Mouse (Mus musculus) CH12.LX (cell line): Measurements from ENCODE around the gene Ppard.

Experiments
- CTCF ChIP-seq, 2 experiments: IDR thresholded peaks in 1 of 2; conservative IDR thresholded peaks in 1 of 2; 2 replicates each; pipeline ENCODE4 v1.5.1; 2011 to 2012; ENCODE audit warnings: low read depth in 2 of 2, low read length in 2 of 2, improper control_type of control experiment in 1 of 2, inconsistent platforms in 1 of 2, mild to moderate bottlenecking in 1 of 2, moderate library complexity in 1 of 2
- KAT2A ChIP-seq: IDR thresholded peaks from 2 replicates; pipeline ENCODE4 v1.6.1; 2012; ENCODE audit warnings: low read length, improper control_type of control experiment, inconsistent platforms; ENCODE audit not compliant: insufficient replicate concordance
- MAZ ChIP-seq: IDR thresholded peaks from 2 replicates; pipeline ENCODE4 v1.6.1; 2012; ENCODE audit warnings: low read depth, mild to moderate bottlenecking, inconsistent platforms, low read length, improper control_type of control experiment, moderate library complexity
- POLR2A ChIP-seq: IDR thresholded peaks from 2 replicates; pipeline ENCODE4 v1.6.1; 2011; ENCODE audit warnings: low read depth, mild to moderate bottlenecking, improper control_type of control experiment, low read length
- RAD21 ChIP-seq: IDR thresholded peaks from 2 replicates; pipeline ENCODE4 v1.6.1; 2011; ENCODE audit warnings: low read depth, mild to moderate bottlenecking, low read length, improper control_type of control experiment, moderate library complexity
- SMC3 ChIP-seq: IDR thresholded peaks from 2 replicates; pipeline ENCODE4 v1.6.1; 2011; ENCODE audit warnings: low read depth, low read length, improper control_type of control experiment
- USF2 ChIP-seq: conservative IDR thresholded peaks from 2 replicates; pipeline ENCODE4 v1.6.1; 2011; ENCODE audit warnings: low read depth, low read length, improper control_type of control experiment
- ZC3H11A ChIP-seq: IDR thresholded peaks from 2 replicates; pipeline ENCODE4 v1.6.1; 2012; ENCODE audit warnings: low read depth, mild to moderate bottlenecking, inconsistent platforms, low read length, improper control_type of control experiment
- ZMIZ1 ChIP-seq: IDR thresholded peaks from 2 replicates; pipeline ENCODE4 v1.6.1; 2012; ENCODE audit warnings: low read depth, mild to moderate bottlenecking, inconsistent platforms, low read length, improper control_type of control experiment

DNA sequence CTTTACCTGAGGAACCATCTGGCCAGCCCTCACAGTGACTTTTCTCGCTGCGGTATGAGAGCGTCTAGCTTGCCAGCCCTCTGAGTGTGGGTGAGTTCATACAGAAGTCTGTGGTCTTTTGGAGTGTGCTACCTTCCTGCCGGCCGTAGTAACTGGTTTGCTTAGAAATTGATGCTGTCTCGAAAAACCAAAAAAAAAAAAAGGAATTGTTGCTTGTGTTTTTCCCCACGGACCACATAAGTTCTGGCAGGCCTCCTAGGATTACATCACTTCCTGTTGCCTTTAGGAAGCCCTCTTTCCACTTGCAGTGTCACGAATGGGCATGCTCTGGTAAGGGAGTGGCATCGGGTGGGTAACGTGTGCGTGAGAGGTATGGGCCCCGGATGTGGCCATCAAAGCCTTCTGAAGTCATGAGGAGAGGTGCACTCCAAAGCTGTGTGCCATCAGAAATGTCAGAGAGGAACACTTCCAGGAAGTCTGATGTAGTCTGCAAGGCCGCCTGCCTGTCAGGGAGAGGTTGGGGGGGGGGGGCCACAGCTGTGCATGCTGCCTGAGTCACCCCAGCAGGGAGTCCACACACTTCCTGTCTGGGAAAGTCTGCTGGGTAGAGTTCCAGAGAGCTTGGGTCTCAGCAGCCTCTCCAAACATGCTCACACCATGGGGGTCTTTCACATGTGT lies 24.3 kb downstream of the Ppard start:
- no peak for TF ChIP-seq USF2
- peak; percentile 51 for TF ChIP-seq POLR2A
- TF ChIP-seq KAT2A, result 0 out of 2 replicates have a peak, but pooled peaks have one; percentile 40
- TF ChIP-seq CTCF (conservative IDR thresholded peaks at IDR 0.05 in 1 of 2, IDR thresholded peaks at IDR 0.05 in 1 of 2; ENCODE audit: low read depth in 2 of 2, low read length in 2 of 2), result no peak
- no peak; the same call in 1 of the 2 replicates for TF ChIP-seq MAZ
- TF ChIP-seq ZC3H11A, result no peak
- TF ChIP-seq SMC3, result no peak
- no peak for TF ChIP-seq RAD21
- no peak; the same call in 1 of the 2 replicates for TF ChIP-seq ZMIZ1
